Mouse (Mus musculus) ES-Bruce4 (cell line): ENCODE results near the gene Zfp398.

Source experiments
- CTCF ChIP-seq: IDR thresholded peaks from one replicate; pipeline ENCODE4 v1.8.1; 2011; ENCODE audit warnings: low read depth, low read length
- POLR2A ChIP-seq: IDR thresholded peaks from one replicate; pipeline ENCODE4 v1.8.1; 2011; ENCODE audit warnings: low read length; ENCODE audit not compliant: insufficient read depth

GRCm38 (mm10) chr6:47788821-47789220 lies 46.6 kb upstream of the Zfp398 start:
- TF ChIP-seq CTCF (no peak), POLR2A (no peak)
